Mouse (Mus musculus): ENCODE results near the gene Fgfr2.

The Fgfr2 gene

DNA sequence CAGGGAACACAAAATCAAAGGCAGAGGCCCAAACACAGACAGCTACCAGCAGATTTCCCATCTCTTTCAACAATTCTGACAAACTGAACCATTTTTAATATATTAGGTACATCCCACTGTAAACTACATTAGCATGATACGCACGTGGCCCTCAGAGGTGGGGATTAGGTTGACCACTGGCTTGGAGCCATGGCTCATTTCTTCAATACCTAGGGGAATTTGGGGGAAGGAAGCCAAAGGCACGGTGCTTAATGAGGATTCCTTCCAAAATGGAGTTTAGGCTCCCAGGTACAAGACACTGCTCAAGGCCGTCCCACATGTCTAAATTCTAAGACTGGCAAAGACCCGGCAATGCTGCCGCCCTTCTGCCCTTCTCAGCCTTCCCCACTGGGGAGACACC, 120.9 kb downstream of the Fgfr2 start:
- DNase-seq, result no peak

- DNase-seq, result no peak
These were observed 121.8 kb downstream of the Fgfr2 start for GRCm38 (mm10) chr7:133001388-133001787.

DNA sequence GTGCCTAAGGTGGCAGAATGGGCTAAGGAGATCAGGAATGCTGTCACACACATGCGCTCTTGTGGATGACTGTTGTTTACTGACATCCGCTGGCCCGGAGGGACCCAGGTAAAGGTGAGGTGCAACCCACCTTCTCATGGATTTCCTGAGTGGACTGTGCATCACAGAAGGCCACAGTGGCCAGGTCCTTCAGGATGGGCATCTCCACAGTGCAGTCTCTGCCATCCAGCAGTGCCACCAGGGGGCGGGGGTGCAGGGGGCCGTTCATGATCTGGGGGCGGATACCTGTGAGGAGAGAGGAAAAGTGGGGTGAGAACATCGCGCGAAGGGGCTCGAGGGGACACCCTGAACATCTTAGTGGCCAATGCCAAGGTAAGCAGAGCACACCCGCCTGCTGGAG, 124.1 kb downstream of the Fgfr2 start:
- no peak for DNase-seq

DNA sequence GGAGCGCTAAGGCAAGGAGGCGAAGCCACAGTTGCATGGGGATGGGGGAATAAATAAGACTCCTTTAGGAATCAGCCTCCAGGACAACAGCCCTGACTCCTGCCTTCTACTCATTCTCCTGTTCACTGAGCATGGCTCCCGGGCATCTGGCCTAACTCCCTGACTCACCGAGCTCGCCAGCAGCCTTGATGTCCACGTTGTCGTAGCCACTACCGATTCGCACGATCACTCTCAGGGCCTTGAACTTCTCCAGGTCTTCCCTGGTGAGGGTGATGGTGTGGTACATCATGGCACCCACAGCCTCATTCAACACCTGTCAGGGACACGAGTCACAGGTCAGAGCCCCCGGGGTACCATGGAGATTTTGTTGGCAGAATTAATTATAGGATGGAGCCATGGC, 124.5 kb downstream of the Fgfr2 start:
- DNase-seq, result no peak

DNA sequence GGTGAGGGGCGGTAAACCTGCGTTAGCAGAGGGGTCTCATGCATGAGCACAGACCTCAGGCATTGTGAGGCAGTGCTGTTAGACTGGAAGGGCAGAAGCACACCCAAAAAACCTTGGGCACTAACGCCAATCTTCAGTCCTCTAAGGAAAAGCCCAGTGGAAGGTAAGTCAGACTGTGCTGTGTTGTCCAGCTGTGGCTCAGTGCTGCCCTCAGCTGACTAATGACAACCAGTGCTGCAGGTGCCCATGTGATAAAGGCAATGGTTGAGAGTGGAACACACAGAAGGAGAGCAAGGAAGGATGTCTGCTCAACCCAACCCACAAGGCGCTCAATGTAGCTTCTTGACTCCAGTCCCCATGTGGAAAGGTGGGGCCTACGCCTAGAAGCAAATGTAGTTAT, 126.8 kb downstream of the Fgfr2 start:
- peak; percentile 32 for DNase-seq

- DNase-seq, result no peak
These were observed 128.4 kb downstream of the Fgfr2 start for GRCm38 (mm10) chr7:132994628-132995191.

- no peak for DNase-seq
These were observed 129.0 kb downstream of the Fgfr2 start for GRCm38 (mm10) chr7:132994120-132994519.

DNA sequence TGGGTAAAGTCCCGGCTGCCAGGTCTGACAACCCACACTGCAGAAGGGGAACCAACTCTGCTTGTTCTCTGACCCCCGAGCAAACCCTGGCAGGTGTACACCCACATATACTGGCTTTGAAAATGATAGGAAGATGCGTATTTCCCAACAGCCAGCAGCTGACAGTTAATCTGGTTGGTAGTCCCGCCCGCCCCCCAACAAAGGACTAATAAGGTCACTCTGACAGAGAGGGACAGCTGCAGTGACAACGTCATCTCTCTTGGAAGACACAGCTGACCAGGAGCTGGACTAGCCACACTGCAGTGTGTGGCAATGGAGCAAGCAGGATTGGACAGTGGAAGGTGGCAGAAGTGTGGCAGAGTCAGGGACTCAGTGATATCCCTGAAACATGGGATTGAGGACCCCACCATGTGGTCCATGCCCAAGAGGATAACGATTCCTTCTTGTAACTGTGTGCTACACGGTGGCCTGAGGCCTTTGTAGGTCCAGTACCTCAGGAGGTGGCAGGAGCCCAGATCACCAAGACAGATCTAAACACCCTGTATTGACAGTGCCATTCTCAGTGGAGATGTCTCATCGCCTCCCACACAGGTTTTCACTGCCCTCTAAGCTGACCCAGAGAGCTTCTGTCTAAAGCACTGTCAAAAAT, 130.1 kb downstream of the Fgfr2 start:
- no peak for DNase-seq

- DNase-seq, result no peak
These were observed 131.8 kb downstream of the Fgfr2 start for GRCm38 (mm10) chr7:132991240-132991900.

- no peak for DNase-seq
These were observed 133.3 kb downstream of the Fgfr2 start for GRCm38 (mm10) chr7:132989839-132990238.

DNA sequence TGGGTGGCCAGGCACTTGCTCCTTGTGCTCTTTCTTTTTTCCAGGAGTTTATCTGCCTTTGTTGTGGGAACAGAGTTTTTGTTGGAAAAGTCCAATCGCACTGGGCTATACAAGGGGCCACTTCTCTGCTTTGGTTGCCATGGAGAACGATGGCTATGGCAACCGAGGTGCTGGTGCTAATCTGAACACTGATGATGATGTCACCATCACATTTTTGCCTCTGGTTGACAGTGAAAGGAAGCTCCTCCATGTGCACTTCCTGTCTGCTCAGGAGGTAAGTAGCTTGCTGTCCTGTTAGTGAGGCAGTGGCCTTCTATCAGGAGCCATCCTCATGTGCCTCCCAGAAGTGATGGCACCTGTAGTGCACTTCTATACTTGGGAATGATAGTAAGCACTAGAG, 140.5 kb downstream of the Fgfr2 start:
- no peak for DNase-seq

DNA sequence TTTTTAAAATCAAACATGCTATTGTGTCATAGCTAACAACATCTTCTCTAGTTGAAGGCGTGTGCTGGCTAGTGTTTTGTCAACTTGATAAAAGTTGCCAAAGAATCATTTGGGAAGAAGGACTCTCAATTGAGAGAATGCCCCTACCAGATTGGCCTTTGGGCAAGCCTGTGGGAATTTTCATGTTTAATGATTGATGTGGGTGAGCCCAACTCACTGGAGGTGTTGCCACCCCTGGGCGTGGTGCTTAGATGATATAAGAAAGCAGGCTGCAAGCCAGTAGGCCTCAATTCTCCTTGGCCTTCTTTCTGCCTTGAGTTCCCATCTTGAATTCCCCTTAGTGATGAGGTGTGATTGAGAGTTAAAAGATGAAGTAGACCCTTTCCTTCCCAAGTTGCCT, 145.2 kb downstream of the Fgfr2 start:
- no peak for DNase-seq

DNA sequence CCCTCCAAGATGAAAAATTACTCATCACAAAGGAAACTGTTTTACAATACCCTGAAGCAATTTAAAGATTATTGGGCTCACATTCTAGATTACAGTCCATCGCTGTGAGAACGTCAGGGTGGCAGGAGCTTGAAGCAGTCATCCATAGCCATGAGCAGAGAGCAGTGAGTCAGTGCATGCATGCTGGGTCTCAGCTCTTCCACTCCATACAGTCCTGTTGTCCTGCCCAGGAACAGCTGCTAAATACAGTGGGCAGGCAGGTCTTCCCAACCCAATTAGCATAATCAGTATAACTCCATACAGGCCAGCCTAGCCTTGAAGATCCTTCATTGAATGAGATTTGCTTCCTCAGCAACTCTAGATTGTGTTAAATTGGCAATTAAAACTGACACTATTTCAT, 147.1 kb downstream of the Fgfr2 start:
- DNase-seq, result no peak

- no peak for DNase-seq
These were observed 151.1 kb downstream of the Fgfr2 start for GRCm38 (mm10) chr7:132972079-132972478.

GRCm38 (mm10) chr7:132965707-132966106, 157.4 kb downstream of the Fgfr2 start:
- DNase-seq, result no peak

GRCm38 (mm10) chr7:132964395-132964794, 158.8 kb downstream of the Fgfr2 start:
- no peak for DNase-seq

DNA sequence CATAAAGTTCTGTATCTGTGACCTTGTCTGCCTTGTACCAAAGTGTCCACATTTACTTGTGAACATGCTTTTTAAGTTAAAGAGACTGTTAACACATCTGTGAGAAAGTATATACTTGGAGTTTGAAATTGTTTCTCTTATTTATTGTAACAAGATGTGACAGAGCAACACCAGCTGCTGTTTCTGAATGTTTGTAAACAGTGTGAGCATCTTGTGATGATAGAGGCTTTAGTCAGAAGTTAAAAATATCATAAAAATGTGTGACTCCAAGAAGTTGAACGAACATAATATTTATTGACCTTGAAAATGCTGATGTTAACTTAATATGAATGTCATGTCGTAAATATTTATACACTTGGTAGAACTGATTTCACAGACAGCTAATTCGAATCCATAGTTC, 172.5 kb downstream of the Fgfr2 start:
- DNase-seq, result no peak

GRCm38 (mm10) chr7:132949968-132950367, 173.2 kb downstream of the Fgfr2 start:
- DNase-seq, result no peak

GRCm38 (mm10) chr7:132940569-132940968, 182.6 kb downstream of the Fgfr2 start:
- no peak for DNase-seq

GRCm38 (mm10) chr7:132939118-132939517, 184.0 kb downstream of the Fgfr2 start:
- DNase-seq, result no peak

DNA sequence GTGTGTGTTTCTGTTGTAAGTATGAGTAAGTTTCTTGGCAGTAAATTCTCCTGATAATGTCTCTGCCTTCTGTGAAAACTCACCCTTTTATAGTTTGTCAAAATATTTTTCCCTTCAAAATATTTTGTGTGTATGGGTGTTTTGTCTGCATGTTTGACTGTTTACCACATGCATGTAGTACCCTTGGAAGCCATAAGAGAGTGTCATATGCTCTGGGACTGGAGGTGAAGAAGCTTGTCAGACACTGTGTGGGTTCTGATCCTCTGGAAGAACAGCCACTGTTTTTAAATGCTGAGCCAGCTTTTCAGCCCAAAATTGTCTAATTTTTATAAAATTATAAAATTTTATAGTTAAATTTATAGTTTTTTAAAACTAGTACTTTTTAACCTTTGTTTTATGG, 188.4 kb downstream of the Fgfr2 start:
- DNase-seq, result no peak

DNA sequence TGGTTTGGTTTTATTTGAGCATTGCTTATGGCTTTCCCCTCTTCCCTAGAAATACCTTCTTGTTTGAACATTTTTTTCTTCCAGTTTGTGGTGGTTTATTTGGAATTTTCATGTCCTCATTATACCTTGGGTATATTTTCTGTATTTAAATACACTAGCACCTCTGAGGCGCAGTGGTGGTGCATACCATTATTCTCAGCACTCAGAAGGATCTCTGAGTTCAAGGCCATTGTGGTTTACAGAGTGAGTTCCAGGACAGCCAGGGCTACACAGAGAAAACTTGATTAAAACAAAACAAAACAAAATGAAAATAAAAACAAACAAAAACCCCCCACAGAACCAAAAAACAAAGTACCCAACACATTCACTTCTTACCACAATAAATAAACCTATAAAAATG, 189.8 kb downstream of the Fgfr2 start:
- no peak for DNase-seq

GRCm38 (mm10) chr7:132931560-132932351, 191.4 kb downstream of the Fgfr2 start:
- DNase-seq, result peak; percentile 52
